In the genomic region with DNA sequence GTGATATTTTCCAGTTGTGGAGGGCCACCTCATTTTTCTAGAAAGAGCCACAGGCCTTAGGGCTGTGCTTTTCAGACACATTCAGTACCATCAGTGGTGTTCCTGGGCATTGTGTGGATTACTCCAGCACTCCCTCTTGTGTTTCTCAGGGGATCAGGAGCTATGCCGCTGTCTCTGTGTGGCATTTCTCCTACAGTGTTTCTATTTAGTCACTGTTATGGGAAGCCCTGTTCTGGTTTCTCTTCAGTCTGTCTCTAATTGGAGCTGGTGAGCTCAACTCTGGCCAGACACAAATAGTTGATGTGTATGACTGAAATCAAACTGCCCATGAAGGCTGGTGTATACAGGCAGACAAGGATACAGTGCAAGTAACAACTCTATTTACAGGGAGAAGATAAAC, we compare ENCODE assay signal across 12 mouse cellular contexts.
A peak's percentile ranks its signal among the peaks of the same experiment; 100 is the strongest.
DNase-seq lines count a peak whose midpoint lies in the region; ATAC-seq and TF ChIP-seq lines count a peak whose summit lies in the region.
"Had no signal": no experiment of that assay in that cellular context is flagged by ENCODE, and none has a peak within 500 bp of the region (broad histone marks: within the 10 kb centered on the region; RNA-seq: fewer than 3 reads in every experiment).

No protein-coding gene starts in this region.

- no peak overlapping the region for H3K9ac ChIP-seq in liver, adult 2 months (ENCODE audit: low read depth, low read length)
- no peak overlapping the region for H3K9ac ChIP-seq in liver, embryonic 11.5 days (ENCODE audit: low read depth, low read length)
- H3K9ac ChIP-seq: forebrain, embryonic 13.5 days had no signal

- H3K36me3 ChIP-seq in liver, adult 2 months (ENCODE audit: control insufficient read depth, insufficient read depth, low read length) = no peaks in the 10 kb centered on the region
- H3K36me3 ChIP-seq in liver, embryonic 11.5 days (ENCODE audit: control insufficient read depth, insufficient read depth, low read length) = no peaks in the 10 kb centered on the region
- no peaks in the 10 kb centered on the region for H3K36me3 ChIP-seq in hindbrain, embryonic 10.5 days
- H3K36me3 ChIP-seq: limb, embryonic 10.5 days had no signal

- H3K4me1 ChIP-seq in liver, adult 2 months (ENCODE audit: control insufficient read depth, insufficient read depth, low read length) = no peaks in the 10 kb centered on the region
- no peaks in the 10 kb centered on the region for H3K4me1 ChIP-seq in liver, embryonic 11.5 days (replicated peaks; ENCODE audit: control insufficient read depth, insufficient read depth, low read length)
- no peaks in the 10 kb centered on the region for H3K4me1 ChIP-seq in hindbrain, embryonic 10.5 days (replicated peaks)
- H3K4me1 ChIP-seq: forebrain, embryonic 13.5 days; limb, embryonic 10.5 days had no signal

- DNase-seq in frontal cortex, postnatal 14 days (ENCODE audit: low spot score in 2 of 2) = no peak
- peak; percentile 23 for DNase-seq in liver, adult 2 months (ENCODE audit: extremely low read depth, low read depth, low spot score)
- DNase-seq in liver, embryonic 11.5 days (ENCODE audit: low spot score) = no peak
- DNase-seq in brain, adult 2 months (ENCODE audit: low read depth, low spot score) = peak; percentile 68
- DNase-seq in lung, postnatal 25 days (ENCODE audit: low spot score) = peak; percentile 5
- no peak for DNase-seq in cerebellum, adult 18-20 months
- no peak for DNase-seq in hindbrain, embryonic 10.5 days (ENCODE audit: low spot score)

- H3K4me2 ChIP-seq in liver, embryonic 11.5 days = no peak overlapping the region
- H3K4me2 ChIP-seq: forebrain, embryonic 13.5 days had no signal

- no peaks in the 10 kb centered on the region for H3K79me2 ChIP-seq in liver, adult 2 months (ENCODE audit: control insufficient read depth, insufficient read depth, low read length)

- peak; percentile 21; the same call in 1 of the 2 replicates for TF ChIP-seq CTCF in liver, adult 2 months (IDR thresholded peaks at IDR 0.05; ENCODE audit: low read depth, low read length)

- no peaks in the 10 kb centered on the region for H3K9me3 ChIP-seq in liver, embryonic 11.5 days (ENCODE audit: control insufficient read depth, low read length)
- H3K9me3 ChIP-seq in hindbrain, embryonic 10.5 days = no peaks in the 10 kb centered on the region
- H3K9me3 ChIP-seq: forebrain, embryonic 13.5 days; limb, embryonic 10.5 days had no signal

- WGBS in liver, adult 2 months = 59% methylated on average over 1 of the region's 1 CpGs
- WGBS in liver, embryonic 11.5 days = 57% methylated on average over 1 of the region's 1 CpGs
- WGBS in hindbrain, embryonic 10.5 days = 53% methylated on average over 1 of the region's 1 CpGs

- H3K27me3 ChIP-seq in liver, adult 2 months (ENCODE audit: control insufficient read depth, insufficient read depth, low read length) = no peaks in the 10 kb centered on the region
- H3K27me3 ChIP-seq in liver, embryonic 11.5 days (replicated peaks; ENCODE audit: control insufficient read depth, insufficient read depth, low read length) = no peaks in the 10 kb centered on the region
- no peaks in the 10 kb centered on the region for H3K27me3 ChIP-seq in hindbrain, embryonic 10.5 days (ENCODE audit: insufficient read depth, poor library complexity, severe bottlenecking)
- H3K27me3 ChIP-seq: CH12.LX; forebrain, embryonic 13.5 days had no signal

- ATAC-seq in frontal cortex, adult (ENCODE audit: low TSS enrichment) = peak; percentile 97
- no peak for ATAC-seq in liver, embryonic 11.5 days (replicated peaks; ENCODE audit: low FRiP score)
- ATAC-seq: forebrain, embryonic 13.5 days; midbrain, embryonic 16.5 days had no signal

- TF ChIP-seq POLR2A in liver, adult 2 months (IDR thresholded peaks at IDR 0.05; ENCODE audit: extremely low read depth, insufficient read depth, low read length) = no peak

- H3K27ac ChIP-seq in liver, adult 2 months (replicated peaks; ENCODE audit: insufficient read depth, low read depth, low read length) = no peak overlapping the region
- no peak overlapping the region for H3K27ac ChIP-seq in liver, embryonic 11.5 days (ENCODE audit: low read depth, low read length)
- no peak overlapping the region for H3K27ac ChIP-seq in hindbrain, embryonic 10.5 days
- H3K27ac ChIP-seq: forebrain, embryonic 13.5 days; limb, embryonic 10.5 days had no signal

- H3K4me3 ChIP-seq in liver, adult 2 months (ENCODE audit: insufficient read depth, low read depth, low read length) = no peak overlapping the region
- no peak overlapping the region for H3K4me3 ChIP-seq in liver, embryonic 11.5 days (ENCODE audit: low read depth, low read length)
- H3K4me3 ChIP-seq in hindbrain, embryonic 10.5 days = no peak overlapping the region
- H3K4me3 ChIP-seq: forebrain, embryonic 13.5 days; limb, embryonic 10.5 days had no signal

Comparison
In these comparisons a context has a peak if more than half of its experiments do, and no peak if none do; other contexts are left out.
1. DNase-seq: peak in liver, adult 2 months (single experiment), brain, adult 2 months (single experiment) and lung, postnatal 25 days (single experiment); none in frontal cortex, postnatal 14 days (0 of 2), liver, embryonic 11.5 days (single experiment), cerebellum, adult 18-20 months (0 of 2) and hindbrain, embryonic 10.5 days (single experiment).